Mouse (Mus musculus): ENCODE data around the gene Tfap2e.

Tfap2e gene

GRCm38 (mm10) chr4:126696908-126697307 is 39.1 kb downstream of the Tfap2e start:
- no peak for DNase-seq (ENCODE audit: low spot score)

GRCm38 (mm10) chr4:126693021-126693420 is 43.0 kb downstream of the Tfap2e start:
- DNase-seq (ENCODE audit: low spot score): no peak

GRCm38 (mm10) chr4:126689457-126689856 is 46.6 kb downstream of the Tfap2e start:
- no peak for DNase-seq (ENCODE audit: low spot score)

GRCm38 (mm10) chr4:126683084-126683483 is 53.0 kb downstream of the Tfap2e start:
- no peak for DNase-seq (ENCODE audit: low spot score)

- no peak for DNase-seq (ENCODE audit: low spot score)
Measured at GRCm38 (mm10) chr4:126682298-126682697, 53.7 kb downstream of the Tfap2e start.

- DNase-seq (ENCODE audit: low spot score): peak; percentile 98
Measured at GRCm38 (mm10) chr4:126677054-126678003, 58.7 kb downstream of the Tfap2e start, which contains the start of gene Psmb2. TSS of gene Psmb2 (plus strand) at chr4:126677630.

- DNase-seq (ENCODE audit: low spot score): no peak
Measured at GRCm38 (mm10) chr4:126667075-126667474, 69.0 kb downstream of the Tfap2e start.

All from spleen, adult 12 weeks (tissue).